Mouse (Mus musculus) myocyte (in vitro differentiated cells): ENCODE data around the gene Arhgef17.

Source experiments
- POLR2A ChIP-seq: IDR thresholded peaks from one replicate; pipeline ENCODE4 v1.6.1; 2011; ENCODE audit warnings: low read depth, mild to moderate bottlenecking, control low read depth, moderate library complexity; ENCODE audit not compliant: insufficient read length
- USF1 ChIP-seq: IDR thresholded peaks from one replicate; pipeline ENCODE4 v1.6.1; 2011; ENCODE audit warnings: low read depth, mild to moderate bottlenecking, control low read depth, moderate library complexity

DNA sequence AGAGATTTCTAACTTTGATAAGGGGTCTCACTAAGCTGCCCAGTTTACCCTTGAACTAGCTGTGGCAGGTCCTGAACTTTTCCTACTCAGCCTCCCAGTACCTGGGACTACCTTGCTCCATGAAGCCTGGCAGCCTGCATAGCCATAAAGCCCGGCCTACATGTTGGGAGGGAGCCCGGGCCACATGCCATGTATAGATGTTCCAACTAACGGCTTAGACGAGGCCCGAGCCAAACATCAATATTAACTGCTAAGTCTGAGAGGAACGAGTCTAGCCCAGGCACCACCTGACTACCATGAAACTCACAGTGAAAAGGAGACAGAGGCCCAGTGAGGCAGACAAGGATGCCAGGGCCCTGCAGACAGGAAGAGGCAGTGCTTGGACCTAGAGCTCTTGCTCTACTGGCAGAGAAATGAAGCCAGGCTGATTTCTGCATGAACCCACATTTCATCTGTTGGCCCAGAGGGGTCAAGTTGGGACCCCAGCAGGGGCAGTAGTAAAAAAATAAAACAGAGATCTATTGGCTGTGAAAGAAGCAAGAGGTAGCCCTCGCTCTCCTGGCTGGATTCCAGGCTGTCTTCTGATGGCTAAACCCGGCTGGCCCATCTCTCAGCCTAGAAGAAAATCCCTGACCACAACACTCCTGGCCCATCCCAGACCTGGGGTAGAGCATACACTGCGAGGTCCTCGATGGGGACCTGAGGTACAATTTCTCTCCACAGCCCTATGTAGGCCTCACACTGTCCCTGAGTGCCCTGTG is 25.7 kb downstream of the Arhgef17 start:
- TF ChIP-seq USF1 (no peak), POLR2A (no peak)
